Mouse (Mus musculus) Muller cell, postnatal 12 days (primary cell): ENCODE results near the gene Selenof.

Experiments
- DNase-seq: peaks from one replicate; pipeline ENCODE4 v3.0.0-alpha.2; 2015; ENCODE audit errors: inconsistent ontology term

Gene Selenof

GRCm38 (mm10) chr3:144642141-144642540 is 72.0 kb downstream of the Selenof start:
- DNase-seq, result peak; percentile 70

GRCm38 (mm10) chr3:144643301-144643871 is 73.3 kb downstream of the Selenof start:
- peak; percentile 95 for DNase-seq

- peak; percentile 36 for DNase-seq
Observed at GRCm38 (mm10) chr3:144644202-144644601, 74.1 kb downstream of the Selenof start.
